8 mouse cellular contexts compared by ENCODE assay signal in the genomic region with DNA sequence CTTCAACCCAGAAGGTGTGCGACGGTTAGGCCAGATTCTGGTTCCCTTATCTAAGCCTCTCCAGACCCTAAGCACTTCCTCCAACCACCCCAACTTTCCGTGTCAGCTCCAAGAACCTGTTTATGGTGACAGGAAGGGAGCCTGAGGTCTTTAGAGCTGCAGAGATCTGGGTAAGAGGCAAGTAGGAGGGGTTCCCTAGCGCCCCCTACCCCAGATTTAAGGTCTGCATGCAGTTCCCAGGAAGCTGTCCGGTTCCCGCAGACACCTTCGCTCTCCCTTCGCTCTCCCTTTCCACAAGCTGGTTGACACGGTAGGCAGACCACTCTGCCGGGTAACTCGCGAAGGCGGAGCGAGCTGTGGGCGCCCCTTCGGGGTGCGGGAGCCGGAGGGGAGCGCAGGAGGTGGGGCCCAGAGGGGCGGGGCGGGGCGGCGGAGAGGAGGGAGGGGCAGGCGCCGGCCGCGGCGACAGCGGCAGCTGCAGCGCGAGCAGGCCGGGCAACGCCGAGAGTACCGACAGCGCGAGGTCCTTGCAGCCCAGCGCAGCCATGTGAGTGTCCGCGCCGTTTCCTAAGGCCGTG. TPM values are rescaled to one million over a fixed set of nuclear protein-coding genes. Genes with fewer than 3 reads are reported as not detected.
DNase-seq lines count a peak whose midpoint lies in the region; ATAC-seq and TF ChIP-seq lines count a peak whose summit lies in the region.

TSS of gene Ripor1 (plus strand) at position 452 of the 578 bp plus-strand sequence.

- ATAC-seq in G1E (ENCODE audit: extremely low read depth, insufficient number of reproducible peaks, low FRiP score, poor library complexity, severe bottlenecking), result peak; percentile 47
- ATAC-seq in forebrain, embryonic 14.5 days, result peak; percentile 88
- peak; percentile 77 for ATAC-seq in lung, embryonic 14.5 days (ENCODE audit: insufficient read depth)
- peak; percentile 40 for ATAC-seq in neutrophil, adult 5-6 weeks (ENCODE audit: extremely low read depth, insufficient number of reproducible peaks, low FRiP score, poor library complexity, severe bottlenecking)

- peaks cover 27% of the 10 kb centered on the region for H3K36me3 ChIP-seq in G1E (replicated peaks)
- H3K36me3 ChIP-seq in forebrain, embryonic 14.5 days (ENCODE audit: control insufficient read depth, insufficient read depth, low read length), result no peaks in the 10 kb centered on the region
- no peaks in the 10 kb centered on the region for H3K36me3 ChIP-seq in lung, embryonic 14.5 days (ENCODE audit: insufficient read depth)

- H3K4me1 ChIP-seq in G1E (ENCODE audit: insufficient read depth, low read depth, low read length), result peaks cover 66% of the 10 kb centered on the region
- peaks cover 12% of the 10 kb centered on the region for H3K4me1 ChIP-seq in forebrain, embryonic 14.5 days (ENCODE audit: control insufficient read depth, insufficient read depth, low read length)
- peaks cover 8% of the 10 kb centered on the region; the same call in 1 of the 2 replicates for H3K4me1 ChIP-seq in lung, embryonic 14.5 days (ENCODE audit: insufficient read depth)

- H3K9me3 ChIP-seq in G1E (replicated peaks), result no peaks in the 10 kb centered on the region
- H3K9me3 ChIP-seq in forebrain, embryonic 14.5 days (replicated peaks; ENCODE audit: control insufficient read depth, low read length), result no peaks in the 10 kb centered on the region
- no peaks in the 10 kb centered on the region for H3K9me3 ChIP-seq in lung, embryonic 14.5 days (ENCODE audit: low read depth, low read length)

- intact Hi-C loops in heart, postnatal 10 days (cut with DNase I), result no loop called here

- peak within 1 kb of the TSS; percentile 97 for H3K4me3 ChIP-seq in G1E (ENCODE audit: low read depth, low read length)
- peak within 1 kb of the TSS; percentile 78 for H3K4me3 ChIP-seq in forebrain, embryonic 14.5 days (ENCODE audit: low read depth, low read length)
- H3K4me3 ChIP-seq in lung, embryonic 14.5 days (ENCODE audit: low read depth, low read length), result peak within 1 kb of the TSS; percentile 77

- TF ChIP-seq CTCF in G1E (IDR thresholded peaks at IDR 0.05; ENCODE audit: low read depth, low read length), result 0 out of 2 replicates have a peak, but pooled peaks have one; percentile 16
- peak; percentile 74 for TF ChIP-seq CTCF in lung, embryonic 14.5 days (IDR thresholded peaks at IDR 0.05; ENCODE audit: low read depth)

- H3K9ac ChIP-seq in forebrain, embryonic 14.5 days (ENCODE audit: low read length), result peak within 1 kb of the TSS; percentile 89
- H3K9ac ChIP-seq in lung, embryonic 14.5 days, result peak within 1 kb of the TSS; percentile 90

- peak; percentile 78 for DNase-seq in G1E (ENCODE audit: low spot score)
- DNase-seq in cerebellum, adult 11 months, result peak; percentile 62
- DNase-seq in forebrain, embryonic 14.5 days (ENCODE audit: low spot score), result peak; percentile 80
- DNase-seq in heart, postnatal 10 days, result peak; percentile 86 to 87
- peak; percentile 87 to 92 for DNase-seq in kidney, postnatal 4 days
- peak; percentile 83 for DNase-seq in lung, embryonic 14.5 days
- peak; percentile 89 to 91 for DNase-seq in thymus, postnatal 10 days (ENCODE audit: low spot score in 2 of 2)

- H3K4me2 ChIP-seq in forebrain, embryonic 14.5 days (ENCODE audit: low read length), result peak within 1 kb of the TSS; percentile 86
- H3K4me2 ChIP-seq in lung, embryonic 14.5 days, result peak within 1 kb of the TSS; percentile 96

- peak within 1 kb of the TSS; percentile 88 for H3K27ac ChIP-seq in forebrain, embryonic 14.5 days (ENCODE audit: low read depth, low read length)
- H3K27ac ChIP-seq in lung, embryonic 14.5 days (ENCODE audit: low read depth), result peak within 1 kb of the TSS; percentile 87

- H3K27me3 ChIP-seq in G1E (ENCODE audit: insufficient read depth, low read length), result no peaks in the 10 kb centered on the region
- no peaks in the 10 kb centered on the region; the same call in 1 of the 2 replicates for H3K27me3 ChIP-seq in forebrain, embryonic 14.5 days (replicated peaks; ENCODE audit: control insufficient read depth, insufficient read depth, low read length)
- H3K27me3 ChIP-seq in lung, embryonic 14.5 days (ENCODE audit: insufficient read depth, low read length), result no peaks in the 10 kb centered on the region

- WGBS in forebrain, embryonic 14.5 days, result under 1% methylated on average over 39 of the region's 42 CpGs
- under 1% methylated on average over 38 of the region's 42 CpGs for WGBS in lung, embryonic 14.5 days

RNA-seq across cellular contexts. Expression of gene Ripor1, which starts in this region (rescaled TPM):
- total RNA-seq in G1E (2014; fragmentation: Nextera tagmentation) (179 and 221 TPM in 2 replicates), G1E (2017) (8.0 and 11.0 TPM in 2 replicates)
- 141 and 150 TPM in 2 replicates for polyA plus RNA-seq in G1E (2012)
- polyA plus RNA-seq in forebrain, embryonic 14.5 days (2014; fragmentation: Nextera tagmentation; extraction: Ambion mirVana), result 14.9 and 21.7 TPM in 2 replicates
- 10 to 100 TPM; 53.1 to 55.8 TPM for total RNA-seq in heart, postnatal 10 days (2021)
- polyA plus RNA-seq in lung, embryonic 14.5 days (2014; fragmentation: Nextera tagmentation; extraction: Ambion mirVana), result 32.1 and 33.7 TPM in 2 replicates
- 6.2 and 7.6 TPM in 2 replicates for total RNA-seq in neutrophil, adult 5-6 weeks (2017)

Comparison
In these comparisons a context has a peak if more than half of its experiments do, and no peak if none do; other contexts are left out.
1. Peak in every context shown above with its lines: DNase-seq, ATAC-seq, H3K4me3 ChIP-seq and H3K27ac ChIP-seq.